Mouse (Mus musculus): ENCODE data around the gene Ankrd31. TPM values are rescaled to one million over a fixed set of nuclear protein-coding genes. Genes with fewer than 3 reads are reported as not detected.

The Ankrd31 gene
- polyA plus RNA-seq, 1 experiment from 2014 or later, result not detected

DNA sequence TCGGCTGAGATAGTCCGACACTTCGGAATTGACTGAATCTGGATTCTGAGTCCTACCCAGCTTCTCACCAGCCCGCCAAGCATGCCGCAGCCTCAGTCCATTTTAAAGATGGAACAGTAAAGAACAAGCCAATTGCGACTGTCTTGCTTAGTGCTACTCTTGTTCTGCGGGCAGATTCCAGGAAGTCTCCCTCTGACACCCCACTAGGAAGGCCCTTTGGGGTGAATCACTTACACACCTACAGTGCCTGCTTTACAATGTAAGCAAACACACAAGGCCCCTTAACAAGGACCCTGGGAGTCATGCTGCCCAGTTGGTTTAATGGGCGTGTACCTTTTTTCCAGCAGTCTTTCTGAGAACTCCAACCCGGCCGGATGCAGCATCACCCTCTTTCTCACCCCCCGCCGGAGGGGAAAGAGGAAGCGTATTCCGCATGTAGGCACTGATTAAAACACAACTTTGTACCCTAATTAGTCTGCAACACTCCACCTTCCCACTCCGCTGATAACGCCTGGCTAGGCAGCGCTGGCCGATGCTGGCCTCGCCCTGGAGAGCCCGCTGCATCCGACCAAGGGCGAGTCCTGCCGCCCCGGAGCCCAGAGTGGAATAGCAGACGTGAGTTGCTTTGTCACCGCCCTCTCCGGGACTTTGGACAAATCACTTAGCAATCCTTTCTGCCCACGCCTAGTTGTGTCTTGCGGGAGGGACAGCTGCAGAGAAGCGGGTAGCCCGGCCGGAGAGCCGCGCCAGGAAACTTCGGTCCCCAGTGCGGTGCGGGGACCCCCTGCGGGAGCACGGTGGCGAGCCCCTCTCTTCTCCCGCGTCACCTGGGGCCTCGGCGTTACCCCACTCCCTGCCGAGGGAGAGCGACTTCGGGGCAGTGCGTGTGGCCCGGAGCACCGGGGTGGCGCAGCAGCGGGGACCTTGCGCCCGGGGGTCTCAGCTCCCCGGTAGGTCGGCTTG lies 176.2 kb downstream of the Ankrd31 start, which contains the start of gene Gcnt4:
Gene Gcnt4, plus strand, starts transcription at position 691 of the 963 bp plus-strand sequence.
- no peak for TF ChIP-seq CTCF (IDR thresholded peaks at IDR 0.05)
- in situ Hi-C loops (cut with MboI; ENCODE audit: low pct_unique_long_range_greater_than_20kb), result no loop called here
- ATAC-seq, result peak; percentile 23
- ChIA-PET POLR2A (interaction anchor here (1.2 to 1.5 kb wide), 2 partner anchors 13 to 20 kb away, joined by 3 to 4 read pairs; no protein-coding TSS in a partner anchor), CTCF (interaction anchor here (1.1 to 1.5 kb wide), 4 partner anchors 10 to 18 kb away, joined by 3 read pairs; no protein-coding TSS in a partner anchor)
- no peak for DNase-seq (ENCODE audit: low read depth, low spot score)
- peaks cover 5% of the 10 kb centered on the region for H3K27me3 ChIP-seq

DNA sequence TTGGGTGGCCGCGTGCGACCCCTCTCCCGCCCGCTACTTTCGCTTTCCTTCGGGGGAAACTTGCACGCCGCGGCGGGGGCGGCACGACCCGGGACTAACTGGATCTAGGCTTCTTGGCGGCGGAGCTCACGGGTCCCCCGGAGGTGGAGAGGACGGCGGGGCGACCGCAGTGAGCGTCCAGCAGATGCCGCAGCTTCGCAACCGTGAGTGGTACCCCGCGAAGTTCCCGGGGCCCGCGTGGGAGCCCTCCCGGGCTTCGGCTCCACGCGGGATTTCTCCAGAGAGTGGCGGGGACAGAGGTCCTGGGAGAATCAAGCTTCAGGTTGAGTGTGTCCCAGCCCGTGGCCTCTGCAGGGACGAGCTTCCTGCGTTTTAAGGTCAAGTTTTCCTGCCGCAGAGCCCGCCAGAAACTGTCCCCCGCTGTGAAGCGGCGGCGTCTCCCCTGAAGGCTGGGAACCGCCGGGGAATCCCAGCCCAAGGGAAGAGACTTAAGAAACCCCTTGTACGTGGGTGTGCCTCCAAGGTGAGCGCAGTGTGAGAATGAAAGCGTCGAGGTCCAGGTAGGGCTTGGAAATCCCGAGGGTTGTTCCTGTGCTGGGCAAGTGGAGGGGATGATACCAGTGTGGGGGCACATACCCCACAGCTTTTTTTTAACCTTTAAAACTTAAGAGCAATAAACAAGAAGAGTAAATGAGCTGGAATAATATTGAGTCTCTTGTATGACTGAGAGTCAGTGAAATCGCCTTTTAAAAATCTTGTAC lies 177.1 kb downstream of the Ankrd31 start:
- DNase-seq (ENCODE audit: low read depth, low spot score), result no peak
- no peak for TF ChIP-seq CTCF (IDR thresholded peaks at IDR 0.05)
- H3K27me3 ChIP-seq, result peaks cover 5% of the 10 kb centered on the region
- ATAC-seq, result no peak
- in situ Hi-C loops (cut with MboI; ENCODE audit: low pct_unique_long_range_greater_than_20kb), result loop anchor here (5.0 kb wide), 1 partner anchor 82 kb away; no protein-coding TSS in a partner anchor
- CTCF ChIA-PET, result interaction anchor here (0.9 to 1.5 kb wide), 7 partner anchors 10 to 82 kb away, joined by 3 to 4 read pairs (median 3); no protein-coding TSS in a partner anchor
- POLR2A ChIA-PET, result interaction anchor here (1.1 to 1.5 kb wide), 3 partner anchors 8 to 19 kb away, joined by 3 to 4 read pairs (median 3); no protein-coding TSS in a partner anchor

DNA sequence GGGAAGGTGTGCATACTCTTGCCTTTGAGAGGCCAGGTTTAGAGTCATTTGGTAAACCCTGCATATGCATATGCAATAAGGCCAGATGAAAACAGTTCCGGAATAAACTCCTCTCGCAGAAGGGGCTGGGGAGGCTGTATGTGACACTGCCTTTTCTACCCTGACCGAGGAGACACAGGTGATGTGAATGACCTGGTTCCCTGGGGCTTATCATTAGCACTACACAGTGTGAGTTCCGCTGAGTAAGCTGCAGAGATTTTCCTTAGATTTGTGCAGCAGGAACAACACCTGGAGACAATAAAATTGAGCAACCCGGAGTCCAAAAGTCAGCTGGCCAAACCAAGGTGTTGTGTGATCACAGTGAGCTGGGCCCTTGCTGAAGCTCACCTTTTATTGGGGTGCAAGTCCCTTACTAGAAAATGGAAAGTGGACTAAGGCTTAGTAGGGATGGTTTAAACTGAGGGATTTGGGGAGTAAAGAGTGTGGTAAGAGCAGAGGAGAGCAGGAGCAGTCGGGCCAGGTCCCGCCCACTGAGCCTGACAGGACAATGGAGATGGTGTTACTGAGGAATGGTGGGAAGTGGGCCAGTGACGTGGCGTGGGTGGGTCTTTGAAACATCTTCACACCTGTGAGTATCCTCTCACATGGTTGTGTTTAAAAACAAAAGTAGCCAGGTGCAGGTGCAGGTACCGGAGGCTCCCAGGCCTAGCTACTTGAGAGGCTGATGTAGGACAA lies 178.1 kb downstream of the Ankrd31 start:
- DNase-seq (ENCODE audit: low read depth, low spot score), result no peak
- no peak for ATAC-seq
- H3K27me3 ChIP-seq, result peaks cover 5% of the 10 kb centered on the region

DNA sequence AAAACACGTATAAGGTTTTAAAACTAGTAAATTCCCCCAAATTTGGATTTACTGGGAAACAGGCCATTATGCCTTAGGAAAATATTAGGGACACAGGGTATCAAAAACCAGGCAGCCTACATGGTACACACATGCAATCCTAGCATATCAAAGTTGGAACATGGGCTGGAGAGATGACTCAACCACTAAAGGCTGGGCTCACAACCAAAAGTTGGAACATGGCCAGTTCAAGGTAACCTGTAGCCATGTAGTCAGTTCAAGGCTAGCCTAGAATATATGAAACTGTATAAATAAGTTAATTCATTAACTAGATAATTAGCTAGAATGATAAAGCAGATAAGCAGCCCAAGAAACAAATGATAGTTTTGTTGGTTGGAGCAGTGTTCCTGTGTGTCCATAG lies 179.7 kb downstream of the Ankrd31 start:
- ATAC-seq (no peak), DNase-seq (ENCODE audit: low read depth, low spot score) (no peak)
- H3K27me3 ChIP-seq, result peaks cover 5% of the 10 kb centered on the region
- ChIA-PET POLR2A (no interaction called here), CTCF (interaction anchor here (1.8 kb wide), 1 partner anchor 10 kb away, joined by 7 read pairs; no protein-coding TSS in a partner anchor)
- no peak for TF ChIP-seq CTCF (IDR thresholded peaks at IDR 0.05)
- in situ Hi-C loops (cut with MboI; ENCODE audit: low pct_unique_long_range_greater_than_20kb), result loop anchor here (5.0 kb wide), 1 partner anchor 80 kb away; no protein-coding TSS in a partner anchor

More for the DNA sequence above, 178.1 kb downstream of the Ankrd31 start:
- TF ChIP-seq CTCF (IDR thresholded peaks at IDR 0.05), result no peak
- ChIA-PET POLR2A (interaction anchor here (1.1 to 1.5 kb wide), 2 partner anchors 9 to 11 kb away, joined by 3 to 4 read pairs; no protein-coding TSS in a partner anchor), CTCF (interaction anchor here (0.6 to 1.5 kb wide), 5 partner anchors 11 to 81 kb away, joined by 3 to 4 read pairs (median 3); no protein-coding TSS in a partner anchor)
- in situ Hi-C loops (cut with MboI; ENCODE audit: low pct_unique_long_range_greater_than_20kb), result loop anchor here (5.0 kb wide), 1 partner anchor 81 kb away; no protein-coding TSS in a partner anchor

DNA sequence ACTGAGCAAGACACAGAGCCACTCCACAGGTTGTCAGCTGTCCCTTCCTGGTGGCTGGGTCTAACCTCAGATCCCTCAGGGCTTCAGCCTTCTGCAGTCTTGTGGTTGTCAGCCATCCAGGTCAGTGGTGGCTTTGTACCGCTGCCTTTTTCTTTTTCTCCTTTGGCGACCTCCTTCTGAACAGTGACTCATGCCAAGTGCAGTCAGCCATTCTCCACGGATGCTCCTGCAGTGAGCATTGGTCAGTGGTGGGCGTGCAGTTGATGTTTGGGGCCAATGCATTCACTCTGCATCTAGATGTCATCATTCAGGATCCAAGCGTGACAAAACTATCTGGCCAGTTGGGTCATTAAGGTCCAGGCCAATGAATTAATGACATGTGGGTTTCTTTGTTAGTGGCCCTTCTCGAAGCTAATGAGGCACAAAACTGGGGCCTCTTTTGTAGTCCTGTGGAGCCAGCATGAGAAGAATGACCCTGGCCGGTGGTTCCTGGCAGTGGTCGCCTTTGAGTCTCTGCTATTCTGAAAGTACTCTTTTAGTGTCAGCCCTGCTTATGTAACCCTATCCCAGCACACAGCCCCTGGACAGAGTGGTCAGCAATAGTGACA lies 180.5 kb downstream of the Ankrd31 start:
- ChIA-PET POLR2A (no interaction called here), CTCF (interaction anchor here (1.8 kb wide), 1 partner anchor 10 kb away, joined by 7 read pairs; no protein-coding TSS in a partner anchor)
- ATAC-seq (peak; percentile 88), DNase-seq (ENCODE audit: low read depth, low spot score) (peak; percentile 62)
- TF ChIP-seq CTCF (IDR thresholded peaks at IDR 0.05), result no peak
- H3K27me3 ChIP-seq, result peaks cover 5% of the 10 kb centered on the region
- in situ Hi-C loops (cut with MboI; ENCODE audit: low pct_unique_long_range_greater_than_20kb), result loop anchor here (5.0 kb wide), 1 partner anchor 79 kb away; no protein-coding TSS in a partner anchor

DNA sequence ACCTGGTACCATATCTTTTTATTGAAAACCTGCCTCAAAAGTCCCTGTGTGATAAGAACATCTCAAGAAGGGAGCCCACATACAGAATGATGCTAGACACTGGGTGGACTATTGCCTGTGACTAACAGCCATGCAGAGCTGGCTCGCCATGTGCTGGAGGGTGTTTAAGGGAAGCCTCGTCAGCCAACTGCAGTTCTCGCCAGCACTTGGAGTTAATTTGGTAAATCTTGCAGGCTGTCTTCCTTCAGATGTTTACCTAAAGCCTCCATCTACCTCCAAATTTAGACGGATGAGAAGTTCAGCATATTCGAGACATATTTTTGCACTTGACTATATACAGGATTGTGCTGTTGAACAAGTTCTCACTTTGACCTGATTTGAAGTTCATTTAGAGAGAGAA lies 184.7 kb downstream of the Ankrd31 start:
- no peak for DNase-seq (ENCODE audit: low read depth, low spot score)
- no peaks in the 10 kb centered on the region for H3K27me3 ChIP-seq
- no peak for ATAC-seq
- TF ChIP-seq CTCF (IDR thresholded peaks at IDR 0.05), result no peak
- in situ Hi-C loops (cut with MboI; ENCODE audit: low pct_unique_long_range_greater_than_20kb), result no loop called here
- POLR2A ChIA-PET, result interaction anchor here (0.7 kb wide), 1 partner anchor 9 kb away, joined by 3 read pairs; no protein-coding TSS in a partner anchor
- CTCF ChIA-PET, result no interaction called here

DNA sequence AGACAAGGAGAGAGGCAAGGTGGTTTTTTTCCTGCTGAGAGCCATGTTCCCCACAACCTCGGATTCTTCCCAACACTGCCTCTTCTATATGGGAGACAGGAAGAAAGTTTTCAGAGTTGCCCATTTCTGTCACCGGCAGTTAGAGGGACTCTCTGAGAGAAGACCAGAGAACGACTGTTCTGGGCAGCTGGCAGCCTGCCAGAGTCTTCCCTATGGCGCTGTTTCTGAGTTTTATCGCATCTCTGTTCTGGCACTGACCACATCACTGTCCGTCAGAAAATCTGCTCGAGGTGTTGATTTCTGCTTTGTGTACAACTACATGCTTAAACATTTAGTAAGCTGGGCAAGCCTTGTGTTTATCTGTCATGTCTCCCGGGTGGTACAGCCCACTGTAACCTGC lies 185.3 kb downstream of the Ankrd31 start:
- ChIA-PET POLR2A (no interaction called here), CTCF (no interaction called here)
- DNase-seq (ENCODE audit: low read depth, low spot score) (no peak), ATAC-seq (no peak)
- in situ Hi-C loops (cut with MboI; ENCODE audit: low pct_unique_long_range_greater_than_20kb), result no loop called here
- no peak for TF ChIP-seq CTCF (IDR thresholded peaks at IDR 0.05)
- H3K27me3 ChIP-seq, result no peaks in the 10 kb centered on the region

DNA sequence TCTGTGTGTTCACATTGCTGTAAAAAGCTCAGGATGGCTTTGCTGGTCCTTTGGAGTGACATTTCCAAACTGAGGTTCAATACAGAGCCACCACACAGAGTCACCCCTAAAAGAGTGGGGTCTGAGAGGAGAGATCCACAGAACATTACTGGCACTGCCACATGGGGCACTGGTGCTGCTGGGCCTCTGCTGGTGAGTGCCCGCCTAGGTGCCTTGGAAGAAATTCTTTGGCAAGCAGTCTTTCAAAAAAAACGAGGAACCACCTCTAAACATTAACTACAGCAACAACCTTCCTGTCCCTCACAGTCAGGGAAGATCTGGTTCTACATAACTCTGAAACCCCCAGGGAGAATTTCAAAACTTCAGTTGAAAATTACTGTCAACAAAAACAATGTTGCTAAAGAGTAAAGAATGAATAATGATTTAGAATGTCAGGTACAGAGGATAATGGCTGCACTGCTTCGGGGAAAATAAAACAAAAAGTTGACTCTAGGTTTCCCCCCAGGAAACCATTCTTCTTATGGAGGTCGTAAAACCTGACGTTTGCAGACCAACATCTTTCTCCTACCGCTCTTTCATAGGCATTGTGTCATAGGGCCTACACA lies 188.2 kb downstream of the Ankrd31 start:
- H3K27me3 ChIP-seq, result no peaks in the 10 kb centered on the region
- DNase-seq (ENCODE audit: low read depth, low spot score) (no peak), ATAC-seq (peak; percentile 86)
- CTCF ChIA-PET, result no interaction called here
- POLR2A ChIA-PET, result no interaction called here
- peak; percentile 63 for TF ChIP-seq CTCF (IDR thresholded peaks at IDR 0.05)
- in situ Hi-C loops (cut with MboI; ENCODE audit: low pct_unique_long_range_greater_than_20kb), result no loop called here

Data from Patski (cell line).